7 mouse cellular contexts compared by ENCODE assay signal in genomic region chr11:54521927-54522528, GRCm38 (mm10). TPM values are rescaled to one million over a fixed set of nuclear protein-coding genes. Genes with fewer than 3 reads are reported as not detected.
A peak's percentile ranks its signal among the peaks of the same experiment; 100 is the strongest.
DNase-seq lines count a peak whose midpoint lies in the region; ATAC-seq and TF ChIP-seq lines count a peak whose summit lies in the region.

No protein-coding gene starts in this region.

- no peaks in the 10 kb centered on the region for H3K9me3 ChIP-seq in heart, embryonic 16.5 days (replicated peaks; ENCODE audit: control insufficient read depth, low read length)
- H3K9me3 ChIP-seq in liver, embryonic 11.5 days (ENCODE audit: control insufficient read depth, low read length), result no peaks in the 10 kb centered on the region
- no peaks in the 10 kb centered on the region for H3K9me3 ChIP-seq in stomach, embryonic 14.5 days (ENCODE audit: control insufficient read depth, low read depth, low read length)

- 2% methylated on average over 18 of the region's 18 CpGs for WGBS in heart, embryonic 16.5 days
- under 1% methylated on average over 18 of the region's 18 CpGs for WGBS in liver, embryonic 11.5 days
- WGBS in stomach, embryonic 14.5 days, result under 1% methylated on average over 18 of the region's 18 CpGs

- TF ChIP-seq POLR2A in cortical plate, adult 2 months (IDR thresholded peaks at IDR 0.05; ENCODE audit: extremely low read depth, insufficient read depth, low read length), result no peak

- no peaks in the 10 kb centered on the region for H3K36me3 ChIP-seq in heart, embryonic 16.5 days (ENCODE audit: control insufficient read depth, insufficient read depth)
- H3K36me3 ChIP-seq in liver, embryonic 11.5 days (ENCODE audit: control insufficient read depth, insufficient read depth, low read length), result no peaks in the 10 kb centered on the region
- H3K36me3 ChIP-seq in stomach, embryonic 14.5 days (ENCODE audit: control insufficient read depth, insufficient read depth, low read length), result no peaks in the 10 kb centered on the region

- H3K4me3 ChIP-seq in cortical plate, adult 2 months (ENCODE audit: insufficient read depth, low read length), result peak overlapping the region; percentile 57
- H3K4me3 ChIP-seq in heart, embryonic 16.5 days (ENCODE audit: low read length), result peak overlapping the region; percentile 100
- peak overlapping the region; percentile 96 for H3K4me3 ChIP-seq in liver, embryonic 11.5 days (ENCODE audit: low read depth, low read length)
- H3K4me3 ChIP-seq in stomach, embryonic 14.5 days (ENCODE audit: low read depth, low read length), result peak overlapping the region; percentile 91

- H3K9ac ChIP-seq in heart, embryonic 16.5 days (ENCODE audit: low read length), result peak overlapping the region; percentile 80
- peak overlapping the region; percentile 34 for H3K9ac ChIP-seq in liver, embryonic 11.5 days (ENCODE audit: low read depth, low read length)
- H3K9ac ChIP-seq in stomach, embryonic 14.5 days (replicated peaks; ENCODE audit: low read depth, low read length), result peak overlapping the region; percentile 34

- H3K27me3 ChIP-seq in heart, embryonic 16.5 days (ENCODE audit: control insufficient read depth, insufficient read depth, low read length), result no peaks in the 10 kb centered on the region
- H3K27me3 ChIP-seq in liver, embryonic 11.5 days (replicated peaks; ENCODE audit: control insufficient read depth, insufficient read depth, low read length), result no peaks in the 10 kb centered on the region
- H3K27me3 ChIP-seq in stomach, embryonic 14.5 days (ENCODE audit: control insufficient read depth, insufficient read depth, low read length), result no peaks in the 10 kb centered on the region

- peak overlapping the region; percentile 58; the same call in 1 of the 2 replicates for H3K27ac ChIP-seq in cortical plate, adult 2 months (ENCODE audit: insufficient read depth, low read length)
- H3K27ac ChIP-seq in heart, embryonic 16.5 days (ENCODE audit: low read length), result peak overlapping the region; percentile 97
- H3K27ac ChIP-seq in liver, embryonic 11.5 days (ENCODE audit: low read depth, low read length), result peak overlapping the region; percentile 99
- H3K27ac ChIP-seq in stomach, embryonic 14.5 days (ENCODE audit: low read length), result peak overlapping the region; percentile 90

- no peak for ATAC-seq in heart, embryonic 16.5 days (replicated peaks; ENCODE audit: extremely low read depth, insufficient read depth, low FRiP score)
- ATAC-seq in liver, embryonic 11.5 days (replicated peaks; ENCODE audit: low FRiP score), result no peak
- ATAC-seq in stomach, embryonic 14.5 days (ENCODE audit: insufficient number of reproducible peaks, insufficient read depth, low FRiP score, low read depth), result no peak

- peak overlapping the region; percentile 74 for H3K4me2 ChIP-seq in heart, embryonic 16.5 days (ENCODE audit: low read depth, low read length)
- H3K4me2 ChIP-seq in liver, embryonic 11.5 days, result peak overlapping the region; percentile 90
- peak overlapping the region; percentile 66 for H3K4me2 ChIP-seq in stomach, embryonic 14.5 days (replicated peaks; ENCODE audit: low read depth, low read length)

- no peaks in the 10 kb centered on the region; the same call in 1 of the 2 replicates for H3K4me1 ChIP-seq in cortical plate, adult 2 months (ENCODE audit: control insufficient read depth, insufficient read depth, low read length)
- H3K4me1 ChIP-seq in heart, embryonic 16.5 days (ENCODE audit: control insufficient read depth, insufficient read depth, low read length), result peaks cover 27% of the 10 kb centered on the region
- H3K4me1 ChIP-seq in liver, embryonic 11.5 days (replicated peaks; ENCODE audit: control insufficient read depth, insufficient read depth, low read length), result peaks cover 27% of the 10 kb centered on the region
- H3K4me1 ChIP-seq in stomach, embryonic 14.5 days (ENCODE audit: control insufficient read depth, insufficient read depth, low read length), result no peaks in the 10 kb centered on the region

- TF ChIP-seq CTCF in cortical plate, adult 2 months (IDR thresholded peaks at IDR 0.05; ENCODE audit: extremely low read depth, insufficient read depth, low read length), result no peak

- DNase-seq in retina, adult 2 months (ENCODE audit: low read depth, low spot score), result peak; percentile 6
- DNase-seq in retina, postnatal 1 day, result no peak
- no peak for DNase-seq in liver, embryonic 11.5 days (ENCODE audit: low spot score)
- no peak for DNase-seq in B cell, adult 2 months

RNA-seq across cellular contexts. Expression of gene Rapgef6, which starts 0.6 kb away (rescaled TPM):
- polyA plus RNA-seq in cortical plate, adult 2 months (2012; rRNA removed), result 15.7 and 19.5 TPM in 2 replicates
- 30.7 and 33.5 TPM in 2 replicates for polyA plus RNA-seq in heart, embryonic 16.5 days (2015; fragmentation: Nextera tagmentation; extraction: Ambion mirVana)
- polyA plus RNA-seq in liver, embryonic 11.5 days (2014; fragmentation: Nextera tagmentation; extraction: Ambion mirVana), result 27.2 and 31.3 TPM in 2 replicates
- 39.4 and 42.0 TPM in 2 replicates for polyA plus RNA-seq in stomach, embryonic 14.5 days (2014; fragmentation: Nextera tagmentation; extraction: Ambion mirVana)
